Mouse (Mus musculus) layer of hippocampus, adult 8-10 months (tissue): ENCODE data around the gene Tep1. TPM values are rescaled to one million over a fixed set of nuclear protein-coding genes. Genes with fewer than 3 reads are reported as not detected.
"Not testable (repeated sequence)": the region's sequence is repeated elsewhere in the genome, so short reads cannot be mapped to it uniquely, and the experiment has no call there.

Source experiments
- DNase-seq, 2 experiments: peaks; one replicate each; pipeline ENCODE4 v3.0.0; 2022; ENCODE audit warnings: low spot score in 2 of 2
- total RNA-seq, 4 experiments: library from RNA; stranded (reverse); gene quantifications; 2 replicates each; pipeline ENCODE4 v1.2.4; 2022

The Tep1 gene
- 1 to 10 TPM; 5.1 to 8.0 (median 7.4) TPM for total RNA-seq

DNA sequence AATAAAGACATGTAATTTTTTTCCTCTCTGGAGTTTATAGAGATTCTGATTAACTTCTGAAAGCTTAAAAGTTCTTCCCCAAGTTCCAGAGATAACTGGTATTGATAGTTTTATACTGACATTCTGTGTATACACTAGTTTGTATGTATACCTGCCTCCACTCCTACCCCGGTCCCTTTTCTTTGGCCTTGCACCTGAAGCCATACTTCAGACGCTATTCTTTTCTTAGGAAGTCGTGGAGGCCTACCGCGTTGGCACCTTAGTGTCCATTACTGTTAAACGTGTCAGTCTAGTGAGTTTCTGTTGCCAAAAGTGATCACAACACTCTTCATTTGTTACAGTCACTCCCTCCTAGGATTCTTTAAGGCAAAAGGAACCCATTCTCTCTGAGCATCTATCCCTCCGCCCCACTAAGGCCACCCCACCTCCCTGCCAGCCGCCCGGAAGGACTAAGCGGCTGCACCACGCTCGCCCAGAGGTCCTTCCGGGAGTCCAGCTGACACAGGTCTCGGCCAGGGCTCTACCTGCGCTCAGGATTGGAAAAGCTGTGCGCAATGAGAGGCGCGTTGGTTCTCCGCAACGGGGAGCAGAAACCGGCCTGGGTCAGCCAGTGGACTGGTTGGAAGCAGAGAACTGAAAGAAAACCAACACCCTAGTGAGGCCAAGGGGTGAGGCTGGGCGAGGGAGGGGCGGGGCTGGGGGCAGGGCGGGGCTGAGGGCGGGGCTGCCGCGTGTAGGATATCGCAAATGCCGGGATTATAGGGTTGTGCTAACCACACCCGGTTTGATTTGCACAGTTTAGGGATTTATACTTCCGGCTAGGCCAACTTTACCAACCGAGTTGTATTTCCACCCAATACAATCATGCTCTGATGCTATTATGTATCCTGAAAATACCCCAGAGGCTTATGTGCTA lies at the start of gene Tep1:
Gene Tep1, minus strand, starts transcription at position 672 of the 916 bp plus-strand sequence.
- DNase-seq: peak in 1 of 2 experiments; percentile 27

DNA sequence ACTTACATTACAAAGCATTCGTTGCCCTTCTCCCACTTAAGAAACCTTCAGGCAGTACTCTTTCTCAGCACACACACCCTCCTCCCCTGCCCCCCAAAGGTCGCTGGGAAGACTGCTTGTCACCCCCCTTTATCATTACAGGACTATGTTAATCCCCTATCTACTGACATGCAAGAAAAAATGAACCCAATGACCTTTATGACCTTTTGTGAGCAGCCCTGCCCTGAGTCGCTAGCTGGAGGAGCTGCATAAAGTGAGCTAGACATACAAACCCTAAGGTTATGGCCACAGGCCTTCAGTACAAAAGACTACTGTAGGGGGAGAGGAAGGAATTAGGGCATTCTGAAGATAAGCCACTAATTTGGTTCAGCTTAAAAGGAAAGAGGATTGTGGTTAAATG lies 41.0 kb upstream of the Tep1 start:
- no peak for DNase-seq

DNA sequence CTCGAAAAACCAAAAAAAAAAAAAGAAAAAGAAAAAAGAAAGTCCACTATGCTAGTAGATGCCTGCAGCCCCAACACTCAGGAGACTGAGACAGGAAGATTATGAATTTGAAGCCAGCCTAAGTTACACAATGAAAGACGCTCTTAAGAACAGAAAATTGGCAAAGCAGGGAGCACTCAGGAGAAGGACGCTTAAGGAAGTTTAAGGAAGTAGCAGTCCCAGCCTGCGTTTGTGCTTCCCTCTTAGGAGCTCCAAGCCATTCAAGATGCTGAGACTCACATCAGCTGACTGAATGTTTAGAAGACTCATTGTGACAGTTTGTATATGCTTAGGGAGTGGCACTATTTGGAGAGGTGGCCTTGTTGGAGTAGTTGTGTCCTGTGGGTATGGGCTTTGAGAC lies 37.8 kb upstream of the Tep1 start:
- DNase-seq: no peak

DNA sequence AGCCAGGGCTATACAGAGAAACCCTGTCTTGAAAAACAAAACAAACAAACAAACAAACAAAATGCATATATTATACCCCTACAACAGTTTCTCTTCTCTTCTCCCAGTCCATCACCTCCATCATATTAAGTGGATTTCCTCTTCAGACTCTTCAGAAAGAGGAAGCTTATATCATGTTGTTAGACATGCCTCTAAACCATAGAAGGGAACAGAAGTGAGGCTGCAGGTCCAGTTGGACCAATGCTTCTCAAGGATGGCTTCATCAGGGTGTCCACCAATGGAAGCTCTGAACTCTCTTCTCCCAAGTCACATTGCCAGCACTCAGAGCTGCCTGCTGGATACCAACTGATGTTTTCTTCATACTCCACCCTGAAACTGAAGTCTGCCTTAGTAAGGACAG lies 35.0 kb upstream of the Tep1 start:
- DNase-seq: not testable (repeated sequence)

DNA sequence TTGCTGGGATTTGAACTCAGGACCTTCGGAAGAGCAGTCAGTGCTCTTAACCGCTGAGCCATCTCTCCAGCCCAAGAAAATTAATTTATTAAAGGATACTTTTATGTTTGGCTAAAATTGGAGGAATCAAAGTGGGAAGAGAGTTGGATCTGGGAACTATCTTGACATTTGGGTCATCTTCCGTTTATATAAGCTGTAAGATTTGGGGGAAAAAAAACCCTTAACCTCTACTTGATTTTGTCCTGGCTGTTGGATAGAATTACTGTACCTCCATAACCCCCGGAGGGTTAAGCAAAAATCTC lies 34.4 kb upstream of the Tep1 start:
- DNase-seq: no peak

DNA sequence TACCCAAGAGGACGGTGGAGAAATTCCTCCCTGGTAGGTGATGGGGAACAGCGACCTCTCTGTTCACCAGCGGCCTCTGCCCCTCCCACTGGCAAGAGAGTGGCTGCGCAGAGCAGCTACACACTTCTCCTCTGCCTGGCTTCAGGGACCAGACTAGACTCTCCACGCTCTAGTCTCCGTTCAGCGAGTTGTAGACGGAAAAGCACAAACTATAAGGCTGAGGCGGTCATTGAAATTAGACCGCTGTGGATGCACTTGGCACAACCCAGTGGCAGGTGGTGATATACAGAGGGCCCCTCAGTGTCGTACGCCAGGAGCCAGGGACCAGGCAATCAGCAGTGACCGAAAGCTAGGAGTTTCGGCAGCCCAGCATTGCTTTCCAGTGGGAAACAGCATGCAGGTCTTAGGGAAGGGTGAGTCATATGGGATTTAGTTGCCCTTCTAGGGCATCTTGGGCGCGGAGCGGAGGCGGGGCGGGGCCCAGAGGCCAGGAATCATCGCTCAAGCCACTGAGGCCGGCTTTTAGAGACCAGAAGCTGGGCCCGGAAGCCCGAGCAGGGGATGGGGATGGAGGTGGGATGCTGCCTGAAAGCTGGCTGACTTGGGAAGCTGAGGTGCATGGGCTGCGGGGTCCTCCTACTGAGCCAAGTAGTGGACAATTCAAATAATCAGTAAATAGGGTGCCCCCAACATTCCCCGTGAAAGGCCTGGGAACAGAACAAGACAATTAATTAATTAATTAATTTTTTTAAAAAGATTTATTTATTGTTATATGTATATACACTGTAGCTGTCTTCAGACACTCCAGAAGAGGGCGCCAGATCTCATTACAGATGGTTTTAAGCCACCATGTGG lies 33.8 kb upstream of the Tep1 start:
- DNase-seq: no peak

DNA sequence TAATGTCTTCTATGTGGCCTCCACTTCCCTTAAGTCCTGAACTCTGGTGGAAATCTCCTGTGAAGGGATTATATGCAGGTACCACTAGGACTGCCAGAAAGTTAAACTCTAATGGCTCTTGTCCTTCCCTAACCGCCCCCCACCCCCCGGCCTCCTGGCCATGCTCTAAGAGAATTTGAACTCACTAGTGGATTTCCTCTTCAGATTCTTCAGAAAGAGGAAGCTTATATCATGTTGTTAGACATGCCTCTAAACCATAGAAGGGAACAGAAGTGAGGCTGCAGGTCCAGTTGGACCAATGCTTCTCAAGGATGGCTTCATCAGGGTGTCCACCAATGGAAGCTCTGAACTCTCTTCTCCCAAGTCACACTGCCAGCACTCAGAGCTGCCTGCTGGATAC lies 27.6 kb upstream of the Tep1 start:
- DNase-seq: not testable (repeated sequence)

DNA sequence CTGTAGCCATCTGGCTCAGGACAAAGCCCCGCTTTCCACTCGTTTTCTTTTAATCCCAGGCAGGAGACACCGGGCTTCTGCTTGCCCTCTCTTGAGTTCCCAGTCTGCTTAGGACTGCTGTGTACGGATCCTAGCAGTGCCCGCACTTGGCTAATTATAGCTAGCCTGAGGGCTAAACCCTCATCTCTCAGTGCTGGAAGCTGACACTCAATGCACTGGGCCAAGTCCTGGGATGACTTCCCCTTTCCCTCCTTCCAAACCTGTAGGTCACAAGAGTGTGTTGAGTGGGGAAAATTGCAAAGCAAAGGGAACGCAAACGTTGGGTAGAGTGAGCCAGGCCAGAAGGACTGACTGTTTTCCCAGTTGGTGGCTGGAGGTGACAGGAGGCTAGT lies 27.0 kb upstream of the Tep1 start, which contains the start of gene Klhl33:
Gene Klhl33, minus strand, starts transcription at position 134 of the 392 bp plus-strand sequence.
- DNase-seq: no peak

DNA sequence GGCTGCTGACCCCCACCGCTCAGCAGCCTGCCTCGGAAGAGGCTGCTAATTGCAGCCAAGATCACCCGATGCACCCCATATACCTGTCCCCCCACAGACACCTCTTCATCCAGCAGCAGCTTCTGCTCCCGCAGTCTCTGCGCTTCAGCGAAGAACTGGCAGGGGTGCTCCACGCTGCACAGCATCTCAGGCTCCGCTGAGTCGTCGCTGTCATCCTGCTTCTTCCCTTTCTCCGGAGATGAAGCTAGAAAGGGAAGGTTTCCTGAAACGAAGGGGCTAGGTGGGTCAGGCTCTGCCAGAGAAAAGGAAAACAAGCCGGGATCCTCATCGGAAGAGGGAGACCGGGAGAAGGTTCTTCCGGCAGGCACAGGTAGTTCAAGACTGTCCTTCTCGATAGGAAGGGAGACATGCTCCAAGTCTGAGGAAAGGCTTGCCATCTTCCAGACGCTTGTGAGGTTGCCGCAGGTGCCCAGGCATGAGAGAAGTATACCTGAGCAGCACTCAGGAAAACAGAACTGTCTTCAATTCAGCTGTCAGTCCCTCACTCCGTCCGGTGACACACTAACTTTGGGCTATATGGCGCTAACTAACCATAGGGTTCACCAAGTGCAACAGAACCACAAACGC lies 26.5 kb upstream of the Tep1 start:
- DNase-seq: peak in 1 of 2 experiments; percentile 28

DNA sequence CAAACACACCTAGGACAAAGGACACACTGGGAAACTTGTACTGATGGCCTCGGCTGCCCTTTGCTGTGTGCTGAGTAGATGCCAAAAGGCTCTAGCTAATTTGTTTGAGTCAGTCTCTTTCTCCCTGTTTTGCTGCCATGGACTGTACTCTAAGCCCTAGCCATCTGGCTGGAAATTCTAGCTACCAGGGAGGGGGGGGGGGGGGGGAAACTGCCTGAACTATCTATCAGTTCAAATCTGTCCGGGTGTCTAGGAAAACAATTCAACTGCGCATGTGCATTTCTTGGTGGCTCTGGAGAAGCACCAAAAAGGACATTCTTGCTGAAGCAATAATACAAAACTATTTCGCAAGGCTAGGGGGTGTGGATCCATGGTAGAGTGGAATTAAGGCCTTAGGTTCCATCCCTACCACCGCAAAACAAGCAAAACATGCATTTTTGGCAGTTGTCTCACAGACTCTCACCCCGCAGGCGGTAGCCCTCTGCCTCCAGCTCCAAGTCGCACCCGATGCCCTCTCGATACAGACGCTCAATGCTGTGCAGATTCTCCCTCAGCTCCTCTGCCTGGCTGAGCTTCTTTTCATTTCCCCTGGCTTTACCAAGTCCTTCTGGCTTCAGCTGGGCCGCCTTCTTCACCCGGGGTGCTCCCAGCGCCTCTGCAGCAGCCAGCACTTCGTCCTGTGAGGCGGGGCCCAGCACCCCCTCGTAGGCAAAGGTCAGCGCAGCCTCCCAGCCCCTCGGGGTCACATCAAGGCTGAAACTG lies 25.8 kb upstream of the Tep1 start:
- peak in 1 of 2 experiments; percentile 50 for DNase-seq

DNA sequence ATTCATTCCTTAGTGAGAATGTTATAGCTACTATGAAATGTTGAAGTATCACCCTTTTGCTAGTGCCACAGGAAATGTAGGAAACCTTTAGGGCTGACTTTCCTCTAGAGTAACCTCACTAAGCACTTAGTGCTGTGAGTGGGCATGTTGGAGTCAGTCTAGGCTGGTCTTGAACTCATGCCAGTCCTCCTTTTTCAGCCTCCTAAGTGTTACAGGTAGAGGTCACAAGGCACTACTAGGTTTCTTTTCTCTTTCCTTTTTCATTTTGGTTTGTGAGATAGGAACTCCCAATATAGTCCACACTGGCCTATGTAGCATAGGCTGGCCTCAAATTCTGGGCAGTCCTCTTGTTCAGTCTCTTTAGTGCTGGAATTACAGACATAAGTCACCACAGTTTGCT lies 25.0 kb upstream of the Tep1 start:
- DNase-seq: no peak

DNA sequence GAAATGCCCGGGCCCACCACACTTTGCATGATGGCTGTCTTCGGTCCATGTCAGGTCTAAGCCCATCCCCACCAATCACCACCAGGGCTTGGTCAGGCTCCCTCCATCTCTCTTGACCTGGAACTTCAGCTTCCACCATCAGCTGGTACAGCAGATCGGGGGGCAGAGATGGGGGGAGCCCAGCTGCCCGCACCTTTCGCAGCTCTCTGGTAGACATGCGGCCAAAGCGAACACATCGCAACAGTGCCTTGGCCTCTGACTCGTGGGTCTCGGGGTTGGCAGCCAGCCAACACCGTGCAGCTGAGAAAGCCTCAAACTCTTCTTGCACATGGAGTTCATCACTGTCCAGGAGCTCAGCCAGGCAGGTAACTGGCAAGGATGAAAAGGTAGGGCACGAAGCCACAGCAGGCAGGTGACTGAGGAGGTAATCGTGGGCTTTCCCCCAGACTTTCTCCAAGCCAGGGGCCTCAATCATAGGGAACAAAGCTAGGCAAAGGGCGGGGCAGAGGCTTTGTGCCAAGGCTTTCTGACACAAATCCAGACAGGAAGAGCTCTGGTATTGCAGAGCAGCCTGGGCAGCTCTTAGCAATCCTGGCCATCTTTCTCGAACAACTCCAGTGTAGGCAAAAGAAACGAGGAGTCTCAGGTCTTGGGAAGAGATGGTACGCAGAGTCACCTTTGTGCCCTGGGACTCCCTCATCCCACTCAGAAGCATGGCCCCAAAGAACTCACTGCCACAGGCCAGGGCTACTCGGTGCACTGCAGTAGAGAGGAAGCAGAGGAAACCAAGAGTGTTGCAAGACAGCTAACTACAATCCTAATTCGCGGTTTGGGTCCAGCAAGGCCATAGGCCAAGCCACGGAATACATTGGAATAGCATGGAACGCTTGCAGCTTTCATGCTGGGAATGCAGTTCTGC lies 22.4 kb upstream of the Tep1 start:
- DNase-seq: no peak

DNA sequence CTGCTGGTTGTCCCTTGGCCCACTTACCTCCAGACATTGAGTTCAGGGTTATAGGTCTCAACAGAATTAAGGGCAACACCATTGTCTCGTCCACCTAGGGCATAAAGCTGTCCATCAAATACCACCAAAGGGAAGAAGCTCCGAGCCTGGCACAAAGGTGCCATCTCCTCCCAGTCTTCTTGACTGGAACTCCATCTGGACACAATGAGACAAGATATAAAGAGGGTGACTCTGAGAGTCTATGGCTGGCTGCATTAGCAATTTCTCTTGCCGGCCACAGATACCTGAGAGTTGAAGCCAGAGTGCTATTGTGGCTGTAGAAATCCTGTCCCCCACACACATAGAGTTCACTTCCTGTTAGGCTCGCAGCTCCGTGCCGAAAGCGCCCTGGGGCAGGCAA lies 21.7 kb upstream of the Tep1 start:
- no peak for DNase-seq

DNA sequence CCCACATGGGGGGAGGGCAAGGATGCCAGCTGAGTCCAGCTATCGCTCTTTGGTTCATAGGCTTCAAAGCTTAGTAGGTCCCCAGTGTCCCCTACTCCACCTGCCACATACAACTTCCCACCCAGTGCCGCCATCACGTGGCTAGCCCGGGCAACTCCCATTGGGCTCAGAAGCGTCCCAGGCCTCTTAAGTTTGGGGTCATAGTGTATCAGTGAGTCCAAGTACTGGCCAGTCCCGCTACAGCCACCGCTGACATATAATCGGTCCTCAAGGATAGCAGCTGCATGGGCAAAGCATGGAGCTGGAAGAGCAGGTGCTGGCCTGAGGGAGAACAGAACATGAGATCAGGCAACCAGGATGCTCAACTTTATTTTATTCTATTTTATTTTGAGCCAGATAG lies 21.3 kb upstream of the Tep1 start:
- DNase-seq: no peak

DNA sequence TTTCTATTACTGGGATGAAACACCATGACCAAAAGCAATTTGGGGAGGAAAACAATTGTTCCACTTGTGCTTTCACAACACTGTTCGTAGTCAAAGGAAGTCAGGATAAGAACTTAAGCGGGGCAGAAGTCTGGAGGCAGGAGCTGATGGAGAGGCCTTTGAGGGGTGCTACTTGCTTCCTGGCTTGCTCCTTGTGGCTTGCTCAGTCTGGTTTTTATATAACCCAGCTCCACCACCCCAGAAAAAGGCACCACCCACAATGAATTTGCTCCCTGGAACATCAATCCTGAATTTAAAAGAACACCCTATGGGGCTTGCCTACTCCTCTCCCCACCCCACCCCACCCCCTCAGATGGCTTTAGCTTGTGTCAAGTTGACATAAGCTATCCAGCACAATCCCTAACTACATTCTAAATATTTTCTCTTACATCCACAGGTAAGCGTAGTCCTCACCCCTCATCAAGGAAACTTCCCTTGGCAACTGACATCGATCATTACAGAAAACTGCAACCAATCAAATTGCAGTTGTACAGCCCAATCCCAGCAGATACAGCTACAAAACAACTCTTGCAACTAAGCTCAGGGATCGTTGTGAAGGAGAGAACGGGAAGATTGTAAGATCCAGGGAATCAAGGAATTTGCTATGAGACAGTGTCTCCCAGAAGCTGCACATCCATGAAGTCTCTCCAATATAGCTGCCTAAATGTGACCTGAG lies 6.0 kb upstream of the Tep1 start:
- DNase-seq: no peak

DNA sequence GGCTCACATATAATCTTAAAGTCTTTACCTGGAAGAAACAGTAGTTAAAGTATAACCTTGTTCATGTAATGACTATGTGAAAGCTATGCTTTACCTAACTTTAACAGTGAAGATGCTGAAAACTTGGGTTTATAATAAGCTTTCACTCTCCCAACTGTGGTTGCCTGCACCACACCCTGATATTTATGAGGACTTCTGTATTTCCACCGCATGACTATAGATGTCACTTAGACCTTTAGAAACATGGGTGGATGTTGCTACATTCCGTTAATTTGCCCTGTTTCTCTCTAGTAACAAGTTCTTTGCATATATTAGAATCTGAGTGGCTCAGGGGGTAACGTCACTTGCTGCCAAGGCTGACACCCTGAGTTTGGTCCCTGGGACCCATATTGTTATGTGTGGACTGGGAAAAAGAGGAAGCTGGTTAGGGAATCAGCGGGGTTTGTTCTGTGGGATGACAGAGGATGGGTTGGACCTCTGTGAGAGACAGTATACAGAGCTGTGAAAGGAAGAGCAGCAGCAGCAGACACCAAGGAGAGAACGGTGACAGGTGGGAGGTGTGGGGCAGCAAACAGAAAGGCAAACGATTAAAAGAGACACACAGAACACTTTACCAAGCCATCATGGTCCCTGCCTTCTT lies 5.4 kb upstream of the Tep1 start:
- DNase-seq: no peak

DNA sequence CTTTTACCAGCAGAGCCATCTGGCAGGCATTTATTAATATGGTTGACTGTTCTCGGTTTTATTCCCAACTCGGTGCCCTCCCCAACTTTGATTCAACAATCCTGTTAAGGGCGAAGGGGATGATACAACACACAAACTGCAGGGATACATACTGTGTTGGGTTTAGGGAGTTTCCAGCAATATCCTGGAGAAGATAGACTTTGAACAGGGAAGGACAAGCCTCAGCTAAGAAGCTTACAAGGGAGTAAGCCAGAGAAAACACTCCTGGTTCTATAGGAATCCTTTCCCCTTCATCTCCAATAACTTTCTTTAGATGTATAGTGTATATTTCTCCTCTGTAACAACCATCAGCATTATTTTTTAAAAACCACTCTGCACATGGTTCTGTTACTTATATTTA lies 4.8 kb upstream of the Tep1 start:
- no peak for DNase-seq

DNA sequence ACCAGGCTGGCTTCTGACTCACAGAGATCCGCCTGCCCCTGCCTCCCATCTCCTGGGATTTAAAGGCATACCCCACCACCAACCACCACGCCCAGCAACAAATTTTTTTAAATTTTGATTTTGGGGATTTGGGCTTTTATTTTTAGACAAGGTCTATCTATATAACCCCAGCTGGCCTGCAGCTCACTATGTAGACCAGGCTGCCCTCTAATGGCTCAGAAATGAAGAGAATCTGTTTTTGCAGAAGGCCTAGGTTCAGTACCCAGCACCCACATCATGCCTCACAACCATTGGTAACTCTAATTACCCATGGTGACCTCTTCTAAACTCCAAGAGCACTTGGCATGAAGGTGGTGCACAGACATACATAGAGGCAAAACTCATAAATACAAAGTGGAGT lies 924 bp upstream of the Tep1 start:
- no peak for DNase-seq

DNA sequence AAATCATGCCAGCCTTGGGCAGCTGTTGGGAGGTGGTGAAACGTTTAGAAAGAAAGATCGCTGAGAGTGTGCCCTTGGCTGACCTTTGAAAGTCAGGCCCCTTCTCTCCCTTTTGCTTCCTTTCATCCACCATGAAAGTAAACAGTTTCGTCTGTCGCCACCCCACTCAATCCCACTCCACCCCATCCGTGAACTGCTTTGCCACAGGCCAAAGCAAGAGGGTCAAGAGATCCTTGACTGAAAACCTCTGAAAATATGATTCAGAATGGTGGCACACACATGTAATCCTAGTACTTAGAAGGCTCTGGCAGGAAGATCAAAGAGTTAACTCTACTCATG lies 414 bp upstream of the Tep1 start:
- no peak for DNase-seq
